Mouse (Mus musculus) cerebellum, adult 2 months (tissue): ENCODE measurements around the gene Trpm8.

Experiments used
- CTCF ChIP-seq: fragments of 200-500 bp; IDR thresholded peaks from 2 replicates; pipeline ENCODE4 v1.5.1; 2011; ENCODE audit warnings: low read depth, mild to moderate bottlenecking, control low read depth, low read length, moderate library complexity, borderline replicate concordance; ENCODE audit not compliant: insufficient read depth
- POLR2A ChIP-seq: fragments of 200-500 bp; IDR thresholded peaks from 2 replicates; pipeline ENCODE4 v1.6.1; 2011; ENCODE audit warnings: low read length, control low read depth, borderline replicate concordance; ENCODE audit not compliant: insufficient read depth

DNA sequence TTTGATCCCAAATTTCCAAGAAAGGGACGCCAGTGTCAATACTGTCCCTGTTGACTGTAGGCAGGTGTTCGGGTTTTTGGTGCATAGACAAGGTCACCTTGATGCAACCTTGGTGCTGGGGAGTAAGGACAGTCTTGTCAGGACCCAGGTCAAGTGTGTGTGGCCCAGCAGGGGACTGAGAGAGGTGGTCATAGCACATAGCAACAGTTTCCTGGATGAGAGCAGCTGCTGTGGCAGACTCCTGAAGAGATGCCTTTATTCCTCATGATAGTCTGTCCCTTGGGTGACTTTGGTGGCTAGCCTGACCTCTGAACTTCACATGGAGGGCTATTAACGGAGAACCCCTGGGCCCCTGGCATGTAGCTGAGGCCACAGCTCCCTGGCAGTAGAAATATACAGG, 45.6 kb downstream of the Trpm8 start:
- TF ChIP-seq POLR2A (no peak), CTCF (no peak)
